Mouse (Mus musculus) gonadal fat pad, adult 2 months (tissue): Measurements from ENCODE around the gene Gpatch4. TPM values are rescaled to one million over a fixed set of nuclear protein-coding genes. Genes with fewer than 3 reads are reported as not detected.

ENCODE experiments used
- DNase-seq: peaks from one replicate; pipeline ENCODE4 v3.0.0-alpha.2; 2012; ENCODE audit warnings: low read depth
- polyA plus RNA-seq: library from polyadenylated mRNA; depleted of rRNA; stranded (reverse); fragments of >200 nt; gene quantifications from 2 replicates; pipeline ENCODE4 v1.2.3, GENCODE M21; 2012; rRNA removed

Gpatch4 gene
- polyA plus RNA-seq: 5.7 and 6.3 TPM in 2 replicates

GRCm38 (mm10) chr3:88042661-88043421 is at the start of gene Gpatch4:
Gene Gpatch4, plus strand, starts transcription at chr3:88043108.
- DNase-seq: peak; percentile 67

DNA sequence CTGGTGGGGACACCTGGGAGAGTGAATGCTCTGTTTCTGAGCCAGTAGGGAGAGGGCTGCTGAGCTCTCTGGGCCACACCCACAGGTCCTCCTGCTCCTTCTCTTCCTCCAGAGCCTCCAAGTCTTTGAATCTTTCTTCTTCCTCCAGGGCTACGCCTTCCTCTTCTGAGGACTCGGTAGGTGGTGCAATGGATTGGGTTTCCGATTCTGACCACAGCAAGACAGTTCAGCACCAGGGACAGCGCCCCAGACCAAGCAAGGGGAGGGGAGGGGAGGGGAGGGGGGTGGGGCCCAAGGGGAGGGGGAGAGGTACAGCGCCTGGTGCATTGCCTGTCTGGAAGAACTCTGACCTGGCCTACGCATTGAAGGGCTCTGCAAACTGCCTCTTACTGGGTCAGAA is 49.5 kb upstream of the Gpatch4 start:
- DNase-seq: no peak

GRCm38 (mm10) chr3:87995331-87995730 is 47.6 kb upstream of the Gpatch4 start:
- no peak for DNase-seq

GRCm38 (mm10) chr3:87996401-87996800 is 46.5 kb upstream of the Gpatch4 start:
- DNase-seq: no peak

GRCm38 (mm10) chr3:87996971-87997614 is 45.8 kb upstream of the Gpatch4 start:
- DNase-seq: no peak

DNA sequence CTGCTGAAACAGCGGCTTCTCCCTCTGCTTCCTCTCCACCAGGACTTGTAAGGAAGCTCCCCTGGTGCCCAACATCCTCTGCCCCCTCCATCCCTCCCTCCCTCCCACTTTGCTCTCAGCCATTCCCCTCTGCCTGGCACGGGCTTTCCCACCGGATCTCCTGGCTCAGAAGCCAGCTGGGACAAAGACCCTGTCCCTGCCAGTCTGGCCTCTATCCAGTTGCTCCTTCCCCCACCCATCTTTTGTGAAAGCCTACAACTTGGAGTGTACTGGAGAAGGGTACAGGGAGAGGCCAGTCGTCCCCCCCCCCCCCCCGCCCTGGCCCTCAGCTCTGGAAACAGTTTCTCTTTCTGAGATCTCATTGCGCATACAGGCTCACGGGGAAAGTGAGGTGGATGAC is 44.2 kb upstream of the Gpatch4 start:
- no peak for DNase-seq

- no peak for DNase-seq
Observed at GRCm38 (mm10) chr3:87999243-87999895, 43.5 kb upstream of the Gpatch4 start.

- no peak for DNase-seq
Observed at GRCm38 (mm10) chr3:88000181-88000580, 42.7 kb upstream of the Gpatch4 start, which contains the start of gene Bcan. Gene Bcan, minus strand, starts transcription at chr3:88000230.

GRCm38 (mm10) chr3:88000816-88001595 is 41.9 kb upstream of the Gpatch4 start:
- no peak for DNase-seq

GRCm38 (mm10) chr3:88002291-88002976 is 40.5 kb upstream of the Gpatch4 start:
- DNase-seq: no peak

DNA sequence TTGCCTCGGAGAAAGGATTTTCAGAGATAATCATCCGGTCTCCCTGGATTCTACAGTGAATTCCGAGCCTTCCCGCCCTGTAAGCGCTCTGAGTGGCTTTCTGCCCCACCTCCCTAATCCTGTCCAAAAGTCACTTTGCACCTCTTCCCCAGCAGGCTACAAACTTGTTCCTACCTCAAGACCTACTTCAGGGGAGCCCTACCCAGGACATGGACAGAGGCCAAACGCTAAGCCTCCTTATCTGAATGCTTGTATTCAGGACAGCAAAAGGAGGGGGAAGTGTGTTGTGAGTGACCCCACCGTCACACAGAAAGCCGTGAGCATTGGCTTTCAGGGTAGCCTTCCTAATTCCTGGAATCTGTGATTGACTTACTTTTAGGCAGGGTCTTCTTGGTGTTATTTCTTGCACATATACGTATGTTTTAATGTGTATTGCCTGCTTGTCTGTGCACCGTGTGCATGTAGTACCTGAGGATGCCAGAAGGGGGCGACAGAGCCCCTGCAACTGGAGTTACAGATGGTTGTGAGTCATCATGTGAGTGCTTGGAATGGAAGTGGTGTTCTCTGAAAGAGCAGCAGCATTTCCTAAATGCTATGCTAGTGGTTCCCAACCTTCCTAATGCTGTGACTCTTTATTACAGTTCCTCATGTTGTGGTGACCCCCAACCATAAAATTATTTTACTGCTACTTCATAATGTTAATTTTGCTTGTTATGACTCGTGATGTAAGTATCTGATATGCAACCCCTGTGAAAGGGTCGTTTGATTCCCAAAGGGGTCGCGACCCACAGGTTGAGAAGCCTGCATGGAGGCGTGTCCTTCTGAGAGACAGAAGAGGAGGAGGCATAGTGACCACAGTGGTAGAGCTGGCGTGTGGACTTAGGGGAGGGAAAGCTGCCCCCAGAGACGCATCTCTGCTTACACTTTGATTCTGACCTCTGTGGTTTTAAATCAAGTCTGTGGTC is 36.8 kb upstream of the Gpatch4 start:
- DNase-seq: no peak

DNA sequence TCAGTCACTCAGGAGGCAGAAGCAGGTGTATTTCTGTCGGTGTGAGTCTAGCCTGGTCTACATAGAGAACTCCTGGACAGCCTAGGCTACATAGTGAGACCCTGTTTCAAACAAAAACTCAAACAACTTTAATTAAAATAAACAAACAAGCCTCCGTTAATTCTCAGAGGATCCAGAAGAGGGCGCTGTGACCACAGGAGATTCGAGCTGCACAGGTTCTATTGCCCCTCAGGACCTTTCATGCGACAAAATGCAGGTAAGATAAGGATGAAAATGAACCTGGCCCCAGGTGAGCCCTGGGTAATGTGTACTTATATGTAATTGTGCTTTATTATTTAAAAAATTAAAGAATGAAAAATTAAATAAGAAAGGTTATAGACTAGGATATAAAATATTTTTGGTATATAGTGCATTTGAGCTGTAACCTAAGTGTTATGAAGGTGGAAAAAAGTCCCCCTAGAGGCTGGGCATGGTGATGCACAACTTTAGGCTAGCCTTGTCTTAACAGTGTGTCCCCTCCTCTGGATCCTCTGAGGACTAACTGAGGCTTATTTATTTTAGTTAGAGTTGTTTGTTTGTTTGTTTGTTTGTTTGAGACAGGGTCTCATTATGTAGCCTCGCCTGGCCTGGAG is 32.2 kb upstream of the Gpatch4 start:
- DNase-seq: no peak

DNA sequence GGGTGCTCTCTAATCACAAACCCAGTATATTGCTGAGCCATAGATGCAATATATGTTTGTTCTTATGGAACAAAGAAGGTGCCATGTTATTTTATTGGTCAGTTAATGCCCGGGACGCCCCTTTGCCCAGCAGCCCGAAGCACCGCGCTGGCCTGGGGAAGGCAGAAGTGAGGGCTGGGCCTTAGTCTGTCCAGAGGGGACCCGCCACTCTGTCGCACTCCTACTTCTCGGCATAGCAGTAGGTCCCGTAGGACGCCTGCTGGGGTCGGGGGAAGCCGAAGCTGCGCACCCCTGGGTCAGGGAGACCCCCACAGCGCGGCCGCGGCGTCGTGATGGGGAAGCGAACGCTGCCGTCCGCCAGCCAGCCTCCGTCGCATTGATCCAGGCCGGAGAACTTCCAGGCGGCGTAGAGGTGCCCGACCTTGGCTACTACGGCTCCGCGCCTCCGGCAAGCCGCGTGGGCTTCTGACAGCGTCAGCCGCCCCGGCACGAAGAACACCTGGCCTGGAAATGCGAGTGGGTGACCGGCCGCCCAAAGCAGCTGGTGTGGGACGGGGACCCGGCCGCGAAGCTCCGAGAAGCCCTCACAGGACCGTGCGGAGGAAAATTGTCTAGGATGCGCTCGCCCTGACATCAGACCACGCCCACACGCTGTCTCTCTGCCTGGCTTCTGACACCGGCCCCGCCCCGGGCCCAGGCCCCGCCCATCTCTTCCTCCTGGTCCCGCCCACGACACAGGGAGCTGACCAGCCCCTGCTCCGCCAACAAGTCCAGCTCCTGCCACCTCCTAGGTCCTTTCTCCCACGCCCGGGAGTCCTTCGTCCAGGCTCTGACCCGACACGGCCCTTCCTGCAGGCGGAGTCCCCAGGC is 20.4 kb upstream of the Gpatch4 start:
- peak; percentile 19 for DNase-seq

GRCm38 (mm10) chr3:88023192-88024074 is 19.5 kb upstream of the Gpatch4 start:
- DNase-seq: no peak

DNA sequence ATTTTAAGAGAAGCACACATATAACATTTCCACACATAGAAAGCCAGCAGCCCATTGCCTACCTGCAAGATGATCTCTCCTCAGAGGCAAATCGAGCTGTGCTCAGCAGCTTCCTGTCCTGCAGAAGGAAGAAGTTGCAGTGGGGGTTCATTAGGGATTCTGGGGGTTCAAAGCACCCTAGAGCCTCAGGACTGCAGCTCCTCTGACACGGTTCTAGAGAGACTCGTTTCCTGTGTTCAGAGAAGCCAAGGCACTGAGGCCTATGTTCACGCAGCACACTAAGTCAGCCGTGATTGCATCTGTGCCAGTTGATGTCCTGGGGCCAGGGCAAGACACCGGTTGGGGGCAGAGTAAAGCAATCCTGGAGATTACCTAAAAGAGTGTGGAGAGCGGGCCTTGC is 16.1 kb upstream of the Gpatch4 start:
- no peak for DNase-seq

GRCm38 (mm10) chr3:88027434-88028186 is 15.3 kb upstream of the Gpatch4 start, which contains the start of gene Hapln2:
Gene Hapln2, minus strand, starts transcription at chr3:88027583.
- DNase-seq: no peak
